Mouse (Mus musculus) small intestine, adult 2 months (tissue): ENCODE results near the gene Sytl3.

Experiments used
- CTCF ChIP-seq: fragments of 200-500 bp; IDR thresholded peaks from 2 replicates; pipeline ENCODE4 v1.5.1; 2012; ENCODE audit warnings: low read depth, mild to moderate bottlenecking, control low read depth, inconsistent platforms, low read length, moderate library complexity, mixed read lengths; ENCODE audit not compliant: insufficient replicate concordance, insufficient read length; ENCODE audit errors: extremely low read depth
- POLR2A ChIP-seq: fragments of 200-500 bp; IDR thresholded peaks from 2 replicates; pipeline ENCODE4 v1.6.1; 2012; ENCODE audit warnings: low read depth, mild to moderate bottlenecking, control low read depth, inconsistent platforms, low read length, moderate library complexity

- TF ChIP-seq CTCF (no peak), POLR2A (no peak)
These were observed 74.5 kb downstream of the Sytl3 start for GRCm38 (mm10) chr17:6733322-6733875.
